Mouse (Mus musculus): ENCODE measurements around the gene Gucy1b1. TPM values are rescaled to one million over a fixed set of nuclear protein-coding genes. Genes with fewer than 3 reads are reported as not detected.
A peak's percentile ranks its signal among the peaks of the same experiment; 100 is the strongest.

Gucy1b1 gene
- polyA plus RNA-seq, 1 experiment from 2014 or later: 44.0 TPM

- no peak overlapping the region for H3K4me3 ChIP-seq (ENCODE audit: low read depth, low read length)
- WGBS (ENCODE audit: insufficient replicate concordance): 77% methylated on average over 1 of the region's 1 CpGs
- H3K27me3 ChIP-seq (ENCODE audit: control insufficient read depth, insufficient read depth, low read length): no peaks in the 10 kb centered on the region
- H3K9me3 ChIP-seq (replicated peaks; ENCODE audit: control insufficient read depth, low read length): no peaks in the 10 kb centered on the region
- no peak overlapping the region for H3K9ac ChIP-seq (ENCODE audit: low read depth, low read length)
- H3K4me2 ChIP-seq: no peak overlapping the region
- H3K27ac ChIP-seq (ENCODE audit: low read depth, low read length): no peak overlapping the region
- H3K36me3 ChIP-seq (ENCODE audit: control insufficient read depth, insufficient read depth, low read length): no peaks in the 10 kb centered on the region
- no peak for ATAC-seq (replicated peaks; ENCODE audit: insufficient number of reproducible peaks, low FRiP score, low TSS enrichment)
- H3K4me1 ChIP-seq (ENCODE audit: control insufficient read depth, insufficient read depth, low read length): no peaks in the 10 kb centered on the region
Observed at GRCm38 (mm10) chr3:82027286-82027685, 47.2 kb downstream of the Gucy1b1 start.

GRCm38 (mm10) chr3:82023065-82023464 is 51.4 kb downstream of the Gucy1b1 start:
- ATAC-seq (replicated peaks; ENCODE audit: insufficient number of reproducible peaks, low FRiP score, low TSS enrichment): no peak
- no peaks in the 10 kb centered on the region for H3K4me1 ChIP-seq (ENCODE audit: control insufficient read depth, insufficient read depth, low read length)
- H3K4me2 ChIP-seq: no peak overlapping the region
- no peak overlapping the region for H3K9ac ChIP-seq (ENCODE audit: low read depth, low read length)
- no peaks in the 10 kb centered on the region for H3K36me3 ChIP-seq (ENCODE audit: control insufficient read depth, insufficient read depth, low read length)
- H3K27ac ChIP-seq (ENCODE audit: low read depth, low read length): no peak overlapping the region
- H3K4me3 ChIP-seq (ENCODE audit: low read depth, low read length): no peak overlapping the region
- no peaks in the 10 kb centered on the region for H3K27me3 ChIP-seq (ENCODE audit: control insufficient read depth, insufficient read depth, low read length)
- no peaks in the 10 kb centered on the region for H3K9me3 ChIP-seq (replicated peaks; ENCODE audit: control insufficient read depth, low read length)
- 53% methylated on average over 3 of the region's 3 CpGs for WGBS (ENCODE audit: insufficient replicate concordance)

GRCm38 (mm10) chr3:82022421-82022920 is 52.0 kb downstream of the Gucy1b1 start:
- H3K4me3 ChIP-seq (ENCODE audit: low read depth, low read length): no peak overlapping the region
- H3K36me3 ChIP-seq (ENCODE audit: control insufficient read depth, insufficient read depth, low read length): no peaks in the 10 kb centered on the region
- no peak for ATAC-seq (replicated peaks; ENCODE audit: insufficient number of reproducible peaks, low FRiP score, low TSS enrichment)
- H3K27ac ChIP-seq (ENCODE audit: low read depth, low read length): no peak overlapping the region
- no peaks in the 10 kb centered on the region for H3K27me3 ChIP-seq (ENCODE audit: control insufficient read depth, insufficient read depth, low read length)
- H3K4me1 ChIP-seq (ENCODE audit: control insufficient read depth, insufficient read depth, low read length): no peaks in the 10 kb centered on the region
- H3K9me3 ChIP-seq (replicated peaks; ENCODE audit: control insufficient read depth, low read length): no peaks in the 10 kb centered on the region
- no peak overlapping the region for H3K9ac ChIP-seq (ENCODE audit: low read depth, low read length)
- no peak overlapping the region for H3K4me2 ChIP-seq
- WGBS (ENCODE audit: insufficient replicate concordance): 83% methylated on average over 8 of the region's 8 CpGs

GRCm38 (mm10) chr3:82014148-82014703 is 60.3 kb downstream of the Gucy1b1 start:
- Histone ChIP-seq H3K9me3 (replicated peaks; ENCODE audit: control insufficient read depth, low read length) (no peaks in the 10 kb centered on the region), H3K27me3 (ENCODE audit: control insufficient read depth, insufficient read depth, low read length) (no peaks in the 10 kb centered on the region), H3K9ac (ENCODE audit: low read depth, low read length) (no peak overlapping the region), H3K36me3 (ENCODE audit: control insufficient read depth, insufficient read depth, low read length) (no peaks in the 10 kb centered on the region), H3K4me3 (ENCODE audit: low read depth, low read length) (no peak overlapping the region), H3K27ac (ENCODE audit: low read depth, low read length) (no peak overlapping the region), H3K4me1 (ENCODE audit: control insufficient read depth, insufficient read depth, low read length) (no peaks in the 10 kb centered on the region), H3K4me2 (no peak overlapping the region)
- WGBS (ENCODE audit: insufficient replicate concordance): 81% methylated on average over 7 of the region's 7 CpGs
- ATAC-seq (replicated peaks; ENCODE audit: insufficient number of reproducible peaks, low FRiP score, low TSS enrichment): no peak

- WGBS (ENCODE audit: insufficient replicate concordance): 88% methylated on average over 1 of the region's 1 CpGs
- no peak overlapping the region for H3K9ac ChIP-seq (ENCODE audit: low read depth, low read length)
- ATAC-seq (replicated peaks; ENCODE audit: insufficient number of reproducible peaks, low FRiP score, low TSS enrichment): no peak
- H3K36me3 ChIP-seq (ENCODE audit: control insufficient read depth, insufficient read depth, low read length): no peaks in the 10 kb centered on the region
- H3K9me3 ChIP-seq (replicated peaks; ENCODE audit: control insufficient read depth, low read length): no peaks in the 10 kb centered on the region
- no peak overlapping the region for H3K4me2 ChIP-seq
- H3K27ac ChIP-seq (ENCODE audit: low read depth, low read length): no peak overlapping the region
- H3K4me1 ChIP-seq (ENCODE audit: control insufficient read depth, insufficient read depth, low read length): no peaks in the 10 kb centered on the region
- no peak overlapping the region for H3K4me3 ChIP-seq (ENCODE audit: low read depth, low read length)
- no peaks in the 10 kb centered on the region for H3K27me3 ChIP-seq (ENCODE audit: control insufficient read depth, insufficient read depth, low read length)
Observed at GRCm38 (mm10) chr3:82007002-82007401, 67.5 kb downstream of the Gucy1b1 start.

GRCm38 (mm10) chr3:81995988-81996387 is 78.5 kb downstream of the Gucy1b1 start:
- no peaks in the 10 kb centered on the region for H3K27me3 ChIP-seq (ENCODE audit: control insufficient read depth, insufficient read depth, low read length)
- H3K4me2 ChIP-seq: no peak overlapping the region
- H3K9me3 ChIP-seq (replicated peaks; ENCODE audit: control insufficient read depth, low read length): no peaks in the 10 kb centered on the region
- H3K36me3 ChIP-seq (ENCODE audit: control insufficient read depth, insufficient read depth, low read length): no peaks in the 10 kb centered on the region
- H3K4me3 ChIP-seq (ENCODE audit: low read depth, low read length): no peak overlapping the region
- WGBS (ENCODE audit: insufficient replicate concordance): 3% methylated on average over 1 of the region's 1 CpGs
- no peaks in the 10 kb centered on the region for H3K4me1 ChIP-seq (ENCODE audit: control insufficient read depth, insufficient read depth, low read length)
- H3K9ac ChIP-seq (ENCODE audit: low read depth, low read length): no peak overlapping the region
- ATAC-seq (replicated peaks; ENCODE audit: insufficient number of reproducible peaks, low FRiP score, low TSS enrichment): no peak
- no peak overlapping the region for H3K27ac ChIP-seq (ENCODE audit: low read depth, low read length)

- H3K4me3 ChIP-seq (ENCODE audit: low read depth, low read length): no peak overlapping the region
- H3K27ac ChIP-seq (ENCODE audit: low read depth, low read length): no peak overlapping the region
- H3K4me1 ChIP-seq (ENCODE audit: control insufficient read depth, insufficient read depth, low read length): no peaks in the 10 kb centered on the region
- H3K36me3 ChIP-seq (ENCODE audit: control insufficient read depth, insufficient read depth, low read length): no peaks in the 10 kb centered on the region
- no peak for ATAC-seq (replicated peaks; ENCODE audit: insufficient number of reproducible peaks, low FRiP score, low TSS enrichment)
- 33% methylated on average over 4 of the region's 4 CpGs for WGBS (ENCODE audit: insufficient replicate concordance)
- H3K9ac ChIP-seq (ENCODE audit: low read depth, low read length): no peak overlapping the region
- no peaks in the 10 kb centered on the region for H3K9me3 ChIP-seq (replicated peaks; ENCODE audit: control insufficient read depth, low read length)
- no peak overlapping the region for H3K4me2 ChIP-seq
- H3K27me3 ChIP-seq (ENCODE audit: control insufficient read depth, insufficient read depth, low read length): no peaks in the 10 kb centered on the region
Observed at GRCm38 (mm10) chr3:81995371-81995770, 79.1 kb downstream of the Gucy1b1 start.

- H3K4me2 ChIP-seq: no peak overlapping the region
- no peaks in the 10 kb centered on the region for H3K9me3 ChIP-seq (replicated peaks; ENCODE audit: control insufficient read depth, low read length)
- ATAC-seq (replicated peaks; ENCODE audit: insufficient number of reproducible peaks, low FRiP score, low TSS enrichment): no peak
- H3K9ac ChIP-seq (ENCODE audit: low read depth, low read length): no peak overlapping the region
- WGBS (ENCODE audit: insufficient replicate concordance): 41% methylated on average over 3 of the region's 3 CpGs
- H3K36me3 ChIP-seq (ENCODE audit: control insufficient read depth, insufficient read depth, low read length): no peaks in the 10 kb centered on the region
- no peaks in the 10 kb centered on the region for H3K27me3 ChIP-seq (ENCODE audit: control insufficient read depth, insufficient read depth, low read length)
- H3K4me3 ChIP-seq (ENCODE audit: low read depth, low read length): no peak overlapping the region
- peaks cover 10% of the 10 kb centered on the region for H3K4me1 ChIP-seq (ENCODE audit: control insufficient read depth, insufficient read depth, low read length)
- no peak overlapping the region for H3K27ac ChIP-seq (ENCODE audit: low read depth, low read length)
Observed at GRCm38 (mm10) chr3:81990531-81990930, 84.0 kb downstream of the Gucy1b1 start.

GRCm38 (mm10) chr3:81989692-81990141 is 84.8 kb downstream of the Gucy1b1 start:
- Histone ChIP-seq H3K4me3 (ENCODE audit: low read depth, low read length) (no peak overlapping the region), H3K9me3 (replicated peaks; ENCODE audit: control insufficient read depth, low read length) (no peaks in the 10 kb centered on the region), H3K36me3 (ENCODE audit: control insufficient read depth, insufficient read depth, low read length) (no peaks in the 10 kb centered on the region), H3K27ac (ENCODE audit: low read depth, low read length) (peak overlapping the region; percentile 57), H3K4me2 (no peak overlapping the region), H3K9ac (ENCODE audit: low read depth, low read length) (no peak overlapping the region), H3K4me1 (ENCODE audit: control insufficient read depth, insufficient read depth, low read length) (peaks cover 10% of the 10 kb centered on the region), H3K27me3 (ENCODE audit: control insufficient read depth, insufficient read depth, low read length) (no peaks in the 10 kb centered on the region)
- ATAC-seq (replicated peaks; ENCODE audit: insufficient number of reproducible peaks, low FRiP score, low TSS enrichment): peak; percentile 72
- WGBS (ENCODE audit: insufficient replicate concordance): 16% methylated on average over 2 of the region's 2 CpGs

All from heart, embryonic 11.5 days (tissue).